Mouse (Mus musculus) neural tube, embryonic 11.5 days (tissue): Measurements from ENCODE around the gene Rps8. TPM values are rescaled to one million over a fixed set of nuclear protein-coding genes. Genes with fewer than 3 reads are reported as not detected.
A peak's percentile ranks its signal among the peaks of the same experiment; 100 is the strongest.

Source experiments
- ATAC-seq: fragments of 200-750 bp; cut with Nextera tagmentation; 2 replicates; pipeline ENCODE4 v1.8.0; 2017; ENCODE audit warnings: moderate number of reproducible peaks, mild to moderate bottlenecking, moderate TSS enrichment, moderate library complexity; ENCODE audit not compliant: insufficient read depth, low FRiP score, low TSS enrichment
- DNase-seq: peaks from one replicate; pipeline ENCODE4 v3.0.0-alpha.2; 2015; ENCODE audit warnings: low spot score
- H3K27ac ChIP-seq: fragments of 300-500 bp; sonication (generic); 2 replicates; pipeline ENCODE4 v1.5.1; 2014; ENCODE audit warnings: low read depth, mild to moderate bottlenecking, low read length
- H3K27me3 ChIP-seq: fragments of 300-500 bp; sonication (generic); 2 replicates; pipeline ENCODE4 v1.6.1; 2014; ENCODE audit warnings: mild to moderate bottlenecking, low read length, mixed read lengths; ENCODE audit not compliant: control insufficient read depth, insufficient read depth
- H3K36me3 ChIP-seq: fragments of 300-500 bp; sonication (generic); 2 replicates; pipeline ENCODE4 v1.6.1; 2014; ENCODE audit warnings: mild to moderate bottlenecking, low read length, moderate library complexity, mixed read lengths; ENCODE audit not compliant: control insufficient read depth, insufficient read depth
- H3K4me1 ChIP-seq: fragments of 300-500 bp; sonication (generic); 2 replicates; pipeline ENCODE4 v1.6.1; 2014; ENCODE audit warnings: low read length, mixed read lengths; ENCODE audit not compliant: control insufficient read depth, insufficient read depth
- H3K4me2 ChIP-seq: fragments of 300-500 bp; sonication (generic); 2 replicates; pipeline ENCODE4 v1.6.1; 2014; ENCODE audit warnings: low read depth, mild to moderate bottlenecking, moderate library complexity
- H3K4me3 ChIP-seq: fragments of 300-500 bp; sonication (generic); 2 replicates; pipeline ENCODE4 v1.5.1; 2014; ENCODE audit warnings: low read depth, low read length
- H3K9ac ChIP-seq: fragments of 300-500 bp; sonication (generic); 2 replicates; pipeline ENCODE4 v1.6.1; 2014; ENCODE audit warnings: mild to moderate bottlenecking, low read length
- H3K9me3 ChIP-seq: fragments of 300-500 bp; sonication (generic); 2 replicates; pipeline ENCODE4 v1.6.1; 2016; ENCODE audit warnings: low read length; ENCODE audit not compliant: control insufficient read depth
- WGBS: fragments of 180-500 bp; shearing (Covaris S2); extraction: QIAGEN DNeasy Blood & Tissue Kit; methylation state at CpG from one replicate; pipeline ENCODE4 v1.1.7; 2014; 5-methylcytosine and 5-hydroxymethylcytosine counted together
- polyA plus RNA-seq: library from polyadenylated mRNA; unstranded; fragments of >200 nt; fragmentation: Nextera tagmentation; extraction: Ambion mirVana; gene quantifications from 2 replicates; pipeline ENCODE4 v1.2.1, GENCODE M21; 2014

Rps8 gene
- polyA plus RNA-seq = 818 and 875 TPM in 2 replicates

DNA sequence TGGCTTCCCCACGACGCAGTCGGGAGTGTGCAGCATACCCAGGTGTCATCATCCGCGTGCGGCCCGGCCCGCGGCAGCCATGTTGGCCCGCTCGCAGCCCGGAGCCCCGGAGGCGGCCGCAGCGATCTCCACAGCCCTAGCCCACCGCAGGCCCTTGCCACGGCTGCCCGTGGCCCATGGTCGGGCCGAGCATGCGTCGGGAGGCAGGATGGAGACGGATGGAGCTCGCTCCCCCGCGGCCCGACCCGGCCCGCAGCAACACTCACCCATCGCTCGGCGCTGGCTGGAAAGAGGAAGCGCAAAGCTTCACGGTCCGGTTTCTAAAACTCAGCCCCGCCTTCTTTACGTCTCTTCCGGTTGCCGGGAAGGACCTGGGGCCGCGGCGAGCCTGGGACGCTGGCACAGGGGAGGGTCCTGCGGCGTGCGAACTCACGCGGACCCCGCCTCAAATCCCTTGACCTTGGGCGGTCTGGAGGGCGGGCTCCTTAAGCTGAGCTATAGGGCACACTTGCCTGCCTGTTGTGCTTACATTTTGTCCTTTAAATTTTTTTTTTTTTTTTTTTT, at the start of gene Rps8:
TSS of gene Rps8 (minus strand) at position 452 of the 564 bp plus-strand sequence.
- Histone ChIP-seq H3K27ac (peak within 1 kb of the TSS; percentile 91), H3K4me1 (no peaks in the 10 kb centered on the region; the same call in 1 of the 2 replicates), H3K4me2 (peak within 1 kb of the TSS; percentile 95), H3K27me3 (no peaks in the 10 kb centered on the region), H3K4me3 (peak within 1 kb of the TSS; percentile 99), H3K36me3 (peaks cover 20% of the 10 kb centered on the region), H3K9me3 (no peaks in the 10 kb centered on the region), H3K9ac (peak within 1 kb of the TSS; percentile 98)
- DNase-seq (peak; percentile 92), ATAC-seq (peak; percentile 85)
- under 1% methylated on average over 51 of the region's 52 CpGs for WGBS

DNA sequence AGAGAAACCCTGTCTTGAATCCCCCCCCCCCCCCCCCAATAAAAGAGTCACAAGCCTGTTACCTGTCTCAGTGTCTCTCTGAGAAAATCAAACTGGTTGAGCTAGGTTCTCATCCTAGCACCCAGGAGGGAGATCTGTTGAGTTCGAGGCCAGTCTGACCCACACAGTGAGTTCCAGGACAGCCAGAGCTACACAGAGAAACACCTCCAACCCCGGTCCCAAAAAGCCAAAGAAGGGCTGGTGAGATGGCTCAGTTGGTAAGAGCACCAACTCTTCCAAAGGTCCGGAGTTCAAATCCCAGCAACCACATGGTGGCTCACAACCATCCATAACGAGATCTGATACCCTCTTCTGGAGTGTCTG, 46.9 kb upstream of the Rps8 start:
- Histone ChIP-seq H3K27ac (no peak overlapping the region), H3K4me3 (no peak overlapping the region)
- WGBS = 52% methylated on average over 4 of the region's 4 CpGs

DNA sequence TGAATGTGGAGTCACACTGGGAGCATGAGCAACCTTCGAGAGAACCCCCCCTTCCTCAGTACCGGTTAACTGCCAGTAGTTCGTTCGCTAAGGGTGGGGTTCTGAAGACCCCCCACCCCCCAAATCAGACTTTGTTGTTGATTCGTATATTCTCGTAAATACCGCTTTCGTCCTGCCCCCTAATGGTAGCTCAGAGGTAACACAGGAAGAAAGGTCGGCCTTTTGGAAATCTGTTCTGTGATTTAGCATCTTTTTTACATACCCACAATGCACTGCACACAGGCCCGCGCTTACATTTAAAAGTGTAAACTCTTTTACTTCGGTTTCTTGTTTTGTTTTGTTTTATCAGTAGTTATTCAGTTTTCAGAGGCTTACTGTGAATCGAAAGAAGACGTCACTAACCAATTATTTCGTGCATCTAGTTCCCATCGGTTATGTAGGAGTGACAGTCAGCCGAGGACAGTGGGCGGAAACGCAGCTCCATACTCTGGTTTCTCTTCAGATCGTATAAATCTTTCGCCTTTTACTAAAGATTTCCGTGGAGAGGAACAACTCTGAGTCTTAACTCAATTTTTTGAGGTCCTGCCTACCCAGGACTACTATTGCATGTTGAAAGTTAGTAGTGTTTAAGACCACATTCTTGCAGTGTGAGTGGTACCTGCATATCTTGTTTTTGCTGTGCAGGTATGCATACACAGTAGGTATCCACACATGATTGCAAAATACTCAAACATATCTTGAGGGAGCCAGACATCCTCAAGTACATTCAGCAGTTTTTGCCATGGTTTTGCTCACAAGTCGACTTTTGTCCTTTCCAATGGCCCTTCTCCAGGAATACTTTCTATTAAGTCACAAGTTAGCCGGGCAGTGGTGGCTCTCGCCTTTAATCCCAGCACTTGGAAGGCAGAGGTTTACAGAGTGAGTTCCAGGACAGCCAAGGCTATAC, 46.3 kb upstream of the Rps8 start:
- H3K27me3 ChIP-seq = no peaks in the 10 kb centered on the region
- peak; percentile 45 for ATAC-seq
- H3K36me3 ChIP-seq = no peaks in the 10 kb centered on the region
- DNase-seq = peak; percentile 71
- H3K27ac ChIP-seq = no peak overlapping the region; the same call in 1 of the 2 replicates
- H3K4me3 ChIP-seq = peak overlapping the region; percentile 9
- WGBS = 1% methylated on average over 25 of the region's 25 CpGs
- peak overlapping the region; percentile 47 for H3K9ac ChIP-seq
- H3K4me1 ChIP-seq = no peaks in the 10 kb centered on the region
- H3K4me2 ChIP-seq = peak overlapping the region; percentile 33
- no peaks in the 10 kb centered on the region for H3K9me3 ChIP-seq

More for the DNA sequence above, 46.9 kb upstream of the Rps8 start:
- Histone ChIP-seq H3K36me3 (no peaks in the 10 kb centered on the region), H3K27me3 (no peaks in the 10 kb centered on the region), H3K9me3 (no peaks in the 10 kb centered on the region), H3K4me2 (no peak overlapping the region), H3K4me1 (no peaks in the 10 kb centered on the region), H3K9ac (no peak overlapping the region)
- DNase-seq (peak; percentile 26), ATAC-seq (no peak)

DNA sequence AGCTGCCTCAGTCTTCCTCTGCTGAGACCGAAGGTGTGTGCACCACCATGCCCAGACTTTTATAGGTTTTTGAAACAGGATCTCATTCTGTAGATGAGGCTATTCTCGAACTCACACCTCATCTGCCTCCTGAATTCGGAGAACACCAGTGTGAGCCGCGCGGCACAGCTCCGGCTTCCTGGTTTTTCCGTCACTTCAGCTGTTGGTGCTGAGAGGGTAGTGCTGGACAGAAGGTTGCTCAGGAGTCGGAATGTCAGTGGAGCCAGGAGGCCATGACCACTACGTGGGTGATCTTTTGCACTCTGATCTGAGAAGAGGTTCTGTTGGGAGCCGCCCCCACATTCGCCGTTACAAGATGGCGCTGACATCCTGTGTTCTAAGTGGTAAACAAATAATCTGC, 35.8 kb upstream of the Rps8 start:
- H3K4me2 ChIP-seq = no peak overlapping the region
- no peaks in the 10 kb centered on the region for H3K4me1 ChIP-seq
- no peaks in the 10 kb centered on the region for H3K9me3 ChIP-seq
- no peaks in the 10 kb centered on the region for H3K36me3 ChIP-seq
- H3K4me3 ChIP-seq = no peak overlapping the region
- no peak overlapping the region for H3K27ac ChIP-seq
- ATAC-seq (no peak), DNase-seq (no peak)
- no peak overlapping the region for H3K9ac ChIP-seq
- no peaks in the 10 kb centered on the region for H3K27me3 ChIP-seq
- 95% methylated on average over 14 of the region's 14 CpGs for WGBS

DNA sequence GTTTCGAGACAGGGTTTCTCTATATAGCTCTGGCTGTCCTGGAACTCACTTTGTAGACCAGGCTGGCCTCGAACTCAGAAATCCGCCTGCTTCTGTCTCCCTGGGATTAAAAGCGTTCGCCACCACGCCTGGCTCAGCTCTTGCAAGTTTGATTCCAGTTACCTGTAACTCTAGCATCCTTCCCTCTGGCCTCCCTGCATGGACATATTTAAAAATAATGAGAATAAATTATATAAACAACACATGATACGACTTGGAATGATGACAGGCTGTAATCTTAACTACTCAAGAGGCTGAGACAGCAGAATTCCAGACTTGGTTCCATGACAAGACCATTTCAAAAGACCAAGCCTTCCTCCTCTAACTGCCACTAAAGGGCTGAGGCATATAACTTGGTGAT, 34.6 kb upstream of the Rps8 start:
- no peak overlapping the region for H3K4me2 ChIP-seq
- H3K9me3 ChIP-seq = no peaks in the 10 kb centered on the region
- DNase-seq (no peak), ATAC-seq (no peak)
- no peak overlapping the region for H3K4me3 ChIP-seq
- 73% methylated on average over 7 of the region's 7 CpGs for WGBS
- peak overlapping the region; percentile 36; the same call in 1 of the 2 replicates for H3K27ac ChIP-seq
- H3K27me3 ChIP-seq = no peaks in the 10 kb centered on the region
- H3K36me3 ChIP-seq = no peaks in the 10 kb centered on the region
- no peak overlapping the region for H3K9ac ChIP-seq
- H3K4me1 ChIP-seq = no peaks in the 10 kb centered on the region

DNA sequence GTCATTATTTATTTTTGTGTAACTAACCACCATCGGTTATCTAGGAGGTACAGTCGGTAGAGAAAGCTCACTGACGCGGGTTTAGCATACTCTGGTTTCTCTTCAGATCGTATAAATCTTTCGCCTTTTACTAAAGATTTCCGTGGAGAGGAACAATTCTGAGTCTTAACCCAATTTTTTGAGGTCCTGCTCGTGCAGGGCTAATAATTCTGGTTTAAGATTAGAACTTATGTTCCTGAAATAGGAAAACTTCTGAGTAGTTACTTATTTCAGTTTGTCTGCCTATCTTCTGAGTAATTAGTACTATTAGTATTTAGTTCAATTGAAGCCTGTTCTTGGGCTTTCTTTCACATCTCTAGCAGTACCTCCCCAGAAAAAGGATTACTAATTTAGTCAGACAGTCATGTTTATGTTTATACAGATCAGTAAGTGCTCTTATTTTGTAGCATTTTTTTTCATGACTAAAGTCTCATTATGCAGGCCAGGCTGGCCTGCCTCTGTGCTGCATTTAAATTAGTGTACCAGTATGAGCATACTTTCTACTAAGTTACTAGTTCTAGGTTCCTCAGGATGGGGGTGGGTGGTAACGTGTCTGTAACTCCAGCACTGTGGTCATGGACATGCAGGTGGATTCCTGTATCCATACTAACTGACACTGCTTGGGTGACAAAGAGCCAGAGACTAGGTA, 34.0 kb upstream of the Rps8 start:
- ATAC-seq (peak; percentile 86), DNase-seq (peak; percentile 80)
- H3K27ac ChIP-seq = peak overlapping the region; percentile 36; the same call in 1 of the 2 replicates
- H3K27me3 ChIP-seq = no peaks in the 10 kb centered on the region
- H3K9me3 ChIP-seq = no peaks in the 10 kb centered on the region
- WGBS = 1% methylated on average over 9 of the region's 9 CpGs
- peak overlapping the region; percentile 51 for H3K9ac ChIP-seq
- no peaks in the 10 kb centered on the region for H3K36me3 ChIP-seq
- H3K4me3 ChIP-seq = 0 out of 2 replicates have a peak overlapping the region, but pooled peaks have one; percentile 15
- no peak overlapping the region for H3K4me2 ChIP-seq
- no peaks in the 10 kb centered on the region for H3K4me1 ChIP-seq

DNA sequence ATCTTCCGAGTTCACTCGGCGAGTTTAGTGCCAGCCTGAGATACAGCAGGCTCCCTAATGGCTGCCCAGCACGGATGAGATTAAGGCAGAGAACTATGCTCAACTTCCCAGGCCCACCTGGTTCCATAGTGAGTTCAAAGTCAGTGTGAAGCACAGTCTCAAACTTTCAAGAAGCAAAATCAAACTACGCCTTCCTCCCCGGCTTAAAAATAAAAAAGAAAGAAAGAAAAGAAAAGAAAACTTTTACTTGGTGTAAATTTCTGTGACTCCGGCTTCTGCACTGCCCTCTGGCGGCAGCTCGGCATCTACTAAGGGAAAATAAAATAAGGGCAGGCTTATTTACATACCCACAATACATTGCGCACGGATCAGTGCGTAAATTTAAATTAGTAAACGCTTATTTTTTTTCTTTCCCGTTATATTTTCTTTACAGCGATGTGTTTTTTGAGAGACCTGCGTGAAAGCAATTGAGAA, 33.4 kb upstream of the Rps8 start:
- DNase-seq (peak; percentile 86), ATAC-seq (peak; percentile 68)
- Histone ChIP-seq H3K9me3 (no peaks in the 10 kb centered on the region), H3K9ac (peak overlapping the region; percentile 51), H3K4me1 (no peaks in the 10 kb centered on the region), H3K36me3 (no peaks in the 10 kb centered on the region), H3K4me2 (peak overlapping the region; percentile 35), H3K4me3 (0 out of 2 replicates have a peak overlapping the region, but pooled peaks have one; percentile 15), H3K27me3 (no peaks in the 10 kb centered on the region), H3K27ac (no peak overlapping the region)
- 1% methylated on average over 16 of the region's 16 CpGs for WGBS

DNA sequence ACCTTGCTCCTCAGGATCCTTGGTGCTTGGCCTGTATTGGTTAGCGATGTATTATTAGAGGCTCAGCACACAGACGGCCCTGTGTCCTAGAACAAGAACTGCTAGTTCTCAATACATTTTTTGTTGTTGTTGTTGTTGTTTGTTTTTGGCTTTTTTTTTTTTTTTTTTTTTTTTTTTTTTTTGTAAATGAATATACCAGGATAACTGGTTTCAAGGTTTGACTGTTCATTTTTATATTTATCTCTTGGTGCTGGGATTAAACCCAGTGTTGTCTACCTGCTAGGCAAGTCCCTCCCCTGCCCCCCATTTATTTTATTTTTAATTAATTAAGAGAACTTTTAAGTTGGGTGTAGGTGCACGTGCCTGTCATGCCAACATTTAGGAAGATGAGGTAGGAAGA, 32.9 kb upstream of the Rps8 start:
- Histone ChIP-seq H3K27me3 (no peaks in the 10 kb centered on the region), H3K4me2 (peak overlapping the region; percentile 35), H3K36me3 (no peaks in the 10 kb centered on the region), H3K9ac (peak overlapping the region; percentile 51), H3K4me1 (no peaks in the 10 kb centered on the region), H3K9me3 (no peaks in the 10 kb centered on the region), H3K27ac (no peak overlapping the region), H3K4me3 (0 out of 2 replicates have a peak overlapping the region, but pooled peaks have one; percentile 15)
- ATAC-seq (no peak), DNase-seq (no peak)
- 65% methylated on average over 3 of the region's 3 CpGs for WGBS
